Mouse (Mus musculus) stomach, postnatal 0 days (tissue): ENCODE measurements at regions not wholly inside any gene's neighbourhood (a gene's known extent, or its start where the extent isn't known, plus 50 kb on each side); places are given as distances from the start of the nearest gene placed in this dataset.

Source experiments
- CTCF ChIP-seq: IDR thresholded peaks from 2 replicates; pipeline ENCODE4 v1.5.1; 2016; ENCODE audit warnings: antibody characterized with exemption, low read depth, mild to moderate bottlenecking, moderate library complexity
- EP300 ChIP-seq: optimal IDR thresholded peaks from 2 replicates; pipeline ENCODE3; 2016; ENCODE audit warnings: antibody characterized with exemption

GRCm38 (mm10) chr19:26258677-26259076 lies 346.2 kb upstream of the Smarca2 start:
- TF ChIP-seq EP300 (no peak), CTCF (no peak)
